Mouse (Mus musculus) forebrain, postnatal 0 days (tissue): ENCODE data around the gene Mertk. TPM values are rescaled to one million over a fixed set of nuclear protein-coding genes. Genes with fewer than 3 reads are reported as not detected.

ENCODE experiments used
- ATAC-seq: fragments of 200-750 bp; cut with Nextera tagmentation; 2 replicates; pipeline ENCODE4 v1.8.0; 2017; ENCODE audit warnings: mild to moderate bottlenecking, moderate library complexity
- DNase-seq: peaks from one replicate; pipeline ENCODE4 v3.0.0-alpha.2; 2015
- H3K27ac ChIP-seq: fragments of 300-500 bp; sonication (generic); 2 replicates; pipeline ENCODE4 v1.5.1; 2014; ENCODE audit warnings: low read depth, mild to moderate bottlenecking, antibody characterized with exemption, low read length, moderate library complexity, mixed read lengths
- H3K27me3 ChIP-seq: fragments of 300-500 bp; sonication (generic); 2 replicates; pipeline ENCODE4 v1.6.1; 2014; ENCODE audit warnings: mild to moderate bottlenecking, low read length, mixed read lengths; ENCODE audit not compliant: insufficient read depth
- H3K36me3 ChIP-seq: fragments of 300-500 bp; sonication (generic); 2 replicates; pipeline ENCODE4 v1.6.1; 2014; ENCODE audit warnings: mild to moderate bottlenecking, moderate library complexity; ENCODE audit not compliant: insufficient read depth
- H3K4me1 ChIP-seq: fragments of 300-500 bp; sonication (generic); 2 replicates; pipeline ENCODE4 v1.6.1; 2014; ENCODE audit warnings: antibody characterized with exemption; ENCODE audit not compliant: insufficient read depth
- H3K4me2 ChIP-seq: fragments of 300-500 bp; sonication (generic); 2 replicates; pipeline ENCODE4 v1.6.1; 2014; ENCODE audit warnings: low read depth, mild to moderate bottlenecking, moderate library complexity
- H3K4me3 ChIP-seq: fragments of 300-500 bp; sonication (generic); 2 replicates; pipeline ENCODE4 v1.5.1; 2014; ENCODE audit warnings: low read depth, low read length, mixed read lengths
- H3K9ac ChIP-seq: fragments of 300-500 bp; sonication (generic); 2 replicates; pipeline ENCODE4 v1.6.1; 2014; ENCODE audit warnings: mild to moderate bottlenecking
- H3K9me3 ChIP-seq: fragments of 300-500 bp; sonication (generic); 2 replicates; pipeline ENCODE4 v1.6.1; 2016; ENCODE audit warnings: low read length
- CTCF ChIP-seq: sonication (generic); IDR thresholded peaks from 2 replicates; pipeline ENCODE4 v1.5.1; 2016; ENCODE audit warnings: antibody characterized with exemption, control low read depth, low read depth
- WGBS: fragments of 180-500 bp; shearing (Covaris S2); extraction: QIAGEN DNeasy Blood & Tissue Kit; methylation state at CpG from one replicate; pipeline ENCODE4 v1.1.7; 2014; 5-methylcytosine and 5-hydroxymethylcytosine counted together
- polyA plus RNA-seq: library from polyadenylated mRNA; unstranded; fragments of >200 nt; fragmentation: Nextera tagmentation; extraction: Ambion mirVana; gene quantifications from 2 replicates; pipeline ENCODE4 v1.2.1, GENCODE M21; 2015
- total RNA-seq: library from RNA; depleted of rRNA; stranded (reverse); fragments of >200 nt; gene quantifications from 2 replicates; pipeline ENCODE4 v1.2.3, GENCODE M21; 2014

Mertk gene
- total and polyA plus RNA-seq, 2 experiments from 2014 or later = 1.7 to 6.1 TPM

DNA sequence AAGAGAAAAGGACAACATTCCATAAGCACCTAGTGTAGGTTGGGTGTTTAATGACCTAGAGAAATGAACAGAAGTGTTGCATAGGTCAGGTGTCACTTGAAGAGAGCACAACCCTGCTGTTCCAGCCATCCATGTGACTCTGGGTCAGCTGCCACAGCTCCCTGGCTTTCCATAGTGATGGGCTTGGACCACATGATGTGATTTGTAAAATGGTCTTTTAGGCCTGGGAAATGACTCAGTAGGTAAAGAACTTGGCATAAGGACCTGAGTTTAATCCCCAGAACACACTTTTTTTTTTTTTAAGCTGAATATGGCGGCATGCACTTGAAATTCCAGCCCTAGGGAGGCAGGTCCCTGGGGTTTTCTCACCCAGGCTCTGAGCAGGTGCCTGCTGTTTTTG is 33.2 kb downstream of the Mertk start:
- H3K4me1 ChIP-seq = no peaks in the 10 kb centered on the region
- no peak for DNase-seq
- H3K27ac ChIP-seq = no peak overlapping the region

DNA sequence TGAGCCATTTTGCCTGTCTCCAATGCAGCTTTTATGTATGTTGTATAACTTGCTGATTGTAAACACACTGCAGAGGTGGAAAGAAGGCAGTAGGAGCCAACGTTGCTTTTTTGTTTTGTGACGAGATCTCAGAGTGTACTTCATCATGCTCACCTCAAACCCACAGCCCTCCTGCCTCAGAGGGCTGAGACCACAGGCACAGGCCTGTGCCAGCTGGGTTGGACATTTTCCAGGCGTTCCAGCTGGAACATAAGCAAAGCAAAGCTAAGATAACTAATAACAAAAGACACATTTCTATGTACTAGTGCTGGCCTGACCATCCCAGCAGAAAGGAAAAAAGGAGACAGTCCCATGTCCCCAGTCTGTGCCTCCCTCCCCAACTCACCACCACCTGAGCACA is 36.3 kb downstream of the Mertk start:
- no peaks in the 10 kb centered on the region for H3K4me1 ChIP-seq
- H3K36me3 ChIP-seq = no peaks in the 10 kb centered on the region
- H3K27ac ChIP-seq = no peak overlapping the region
- H3K4me2 ChIP-seq = no peak overlapping the region
- no peaks in the 10 kb centered on the region for H3K9me3 ChIP-seq
- no peaks in the 10 kb centered on the region for H3K27me3 ChIP-seq
- no peak for TF ChIP-seq CTCF
- WGBS = 60% methylated on average over 3 of the region's 3 CpGs
- H3K4me3 ChIP-seq = no peak overlapping the region
- H3K9ac ChIP-seq = no peak overlapping the region
- DNase-seq (no peak), ATAC-seq (no peak)

More for the DNA sequence above, 33.2 kb downstream of the Mertk start:
- ATAC-seq = no peak
- Histone ChIP-seq H3K9ac (no peak overlapping the region), H3K4me3 (no peak overlapping the region), H3K4me2 (no peak overlapping the region), H3K27me3 (no peaks in the 10 kb centered on the region), H3K36me3 (no peaks in the 10 kb centered on the region), H3K9me3 (no peaks in the 10 kb centered on the region)
- no peak for TF ChIP-seq CTCF
- 79% methylated on average over 1 of the region's 1 CpGs for WGBS

DNA sequence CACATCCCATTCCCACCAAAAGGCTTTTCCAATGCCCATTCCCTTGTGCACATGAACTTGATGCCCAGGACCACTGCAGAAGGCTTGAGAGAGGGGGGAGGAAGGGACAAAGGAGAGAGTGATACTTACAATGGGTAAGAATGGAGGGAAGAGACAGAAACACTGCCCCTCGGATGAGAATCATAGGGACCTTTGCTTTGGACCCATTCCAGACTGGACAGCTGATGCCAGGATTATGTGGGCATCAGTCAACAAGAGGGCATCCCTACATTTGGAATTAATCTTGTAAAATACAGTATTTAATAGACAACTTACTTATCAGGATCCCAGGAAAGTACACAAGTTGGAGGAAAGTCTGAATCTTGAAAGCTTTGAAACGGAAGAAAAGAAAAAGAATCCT is 38.3 kb downstream of the Mertk start:
- Histone ChIP-seq H3K27ac (no peak overlapping the region), H3K36me3 (no peaks in the 10 kb centered on the region), H3K4me3 (no peak overlapping the region), H3K27me3 (no peaks in the 10 kb centered on the region), H3K9ac (no peak overlapping the region), H3K9me3 (no peaks in the 10 kb centered on the region), H3K4me2 (no peak overlapping the region), H3K4me1 (no peaks in the 10 kb centered on the region)
- DNase-seq (no peak), ATAC-seq (no peak)
- whole genome bisulfite sequencing = 81% methylated on average over 2 of the region's 2 CpGs
- TF ChIP-seq CTCF = no peak

DNA sequence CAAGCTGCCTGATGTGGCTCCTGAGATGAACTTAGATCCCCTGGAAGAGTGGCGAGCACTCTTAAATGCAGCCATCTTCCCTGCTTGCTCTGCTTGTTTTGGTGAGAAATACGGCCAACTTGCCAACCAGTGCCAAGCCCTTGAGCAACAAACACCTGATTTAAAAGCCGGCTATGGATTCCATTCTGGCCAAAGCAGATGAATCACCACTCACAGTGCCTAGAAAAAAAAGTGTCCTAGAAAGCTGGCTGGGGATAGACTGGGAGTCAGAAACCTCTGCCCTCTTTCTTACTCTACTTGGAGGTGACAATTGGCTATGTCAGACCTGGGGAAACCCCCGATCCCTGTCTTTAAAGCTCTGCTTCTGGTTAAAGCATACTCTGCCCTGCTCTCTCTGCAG is 39.0 kb downstream of the Mertk start:
- TF ChIP-seq CTCF = no peak
- H3K9me3 ChIP-seq = no peaks in the 10 kb centered on the region
- DNase-seq (no peak), ATAC-seq (no peak)
- H3K36me3 ChIP-seq = no peaks in the 10 kb centered on the region
- H3K9ac ChIP-seq = no peak overlapping the region
- 82% methylated on average over 4 of the region's 4 CpGs for WGBS
- H3K27ac ChIP-seq = no peak overlapping the region
- no peak overlapping the region for H3K4me2 ChIP-seq
- H3K4me1 ChIP-seq = no peaks in the 10 kb centered on the region
- no peaks in the 10 kb centered on the region for H3K27me3 ChIP-seq
- no peak overlapping the region for H3K4me3 ChIP-seq

DNA sequence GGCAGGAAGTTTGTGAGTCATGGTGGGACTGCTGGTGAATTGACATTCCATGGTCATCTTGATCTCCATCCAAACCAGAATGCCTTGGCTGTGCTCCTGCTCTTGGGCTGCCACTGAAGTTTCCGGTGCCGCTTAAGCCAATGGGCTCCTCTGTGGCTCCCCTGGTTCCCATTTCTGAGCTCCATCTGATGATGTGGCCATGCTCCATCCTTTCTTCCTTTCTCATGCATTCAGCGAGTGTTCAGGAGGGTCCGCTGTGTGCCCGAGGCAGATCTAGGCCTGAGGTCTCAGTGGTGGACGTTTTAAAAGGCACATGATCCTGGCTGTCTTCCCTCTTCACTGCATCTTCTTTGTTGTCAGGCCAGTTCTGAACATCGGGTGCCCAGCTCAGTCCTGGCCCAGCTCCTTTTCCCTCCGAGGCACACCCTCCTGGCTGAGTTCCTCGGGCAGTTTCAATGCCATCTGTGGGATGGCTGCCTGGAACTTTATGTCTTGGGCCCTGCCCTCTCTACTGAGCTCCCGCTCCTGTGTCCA is 40.0 kb downstream of the Mertk start:
- DNase-seq (peak; percentile 59), ATAC-seq (peak; percentile 91)
- Histone ChIP-seq H3K9me3 (no peaks in the 10 kb centered on the region), H3K27me3 (no peaks in the 10 kb centered on the region), H3K36me3 (no peaks in the 10 kb centered on the region), H3K4me1 (no peaks in the 10 kb centered on the region), H3K4me3 (no peak overlapping the region), H3K4me2 (no peak overlapping the region), H3K27ac (no peak overlapping the region), H3K9ac (no peak overlapping the region)
- 53% methylated on average over 10 of the region's 10 CpGs for WGBS
- no peak for TF ChIP-seq CTCF

DNA sequence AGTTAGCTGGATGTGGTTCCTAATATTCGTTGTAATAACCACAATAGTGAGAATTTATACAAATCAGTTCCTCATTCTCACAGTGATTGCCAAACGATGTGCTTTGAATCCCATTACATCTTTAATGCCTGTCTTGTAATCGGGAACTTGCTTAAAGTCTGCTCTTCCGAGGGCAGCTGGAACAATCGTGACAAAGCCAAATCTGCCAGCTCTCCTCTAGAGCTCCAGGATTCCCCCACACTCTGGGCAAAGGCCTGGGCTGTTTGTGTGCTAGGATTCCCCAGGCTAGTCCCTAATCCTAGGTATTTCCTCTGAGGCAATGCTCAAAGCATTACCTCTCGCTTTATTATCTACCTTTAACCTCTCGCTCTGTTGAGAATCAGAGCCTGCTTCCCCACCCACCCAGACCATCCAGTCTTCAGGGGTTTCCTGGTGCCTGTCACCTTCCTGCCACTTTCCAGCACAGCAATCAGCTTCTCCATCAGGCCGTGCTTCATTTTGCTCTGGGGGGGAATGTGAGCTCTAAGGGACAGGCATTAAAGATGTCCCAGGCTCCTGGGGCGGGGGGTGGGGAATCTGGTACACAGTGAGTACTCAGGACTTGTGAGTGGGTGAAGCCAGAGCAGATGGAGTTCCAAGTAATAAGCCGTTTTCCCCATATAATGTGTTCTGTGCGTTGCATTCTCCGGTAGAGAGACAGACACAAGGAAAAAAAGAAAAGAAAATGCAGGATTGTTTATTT is 47.3 kb downstream of the Mertk start:
- no peak for DNase-seq
- H3K4me1 ChIP-seq = no peaks in the 10 kb centered on the region
- no peak overlapping the region for H3K9ac ChIP-seq
- no peak overlapping the region for H3K4me2 ChIP-seq
- H3K4me3 ChIP-seq = no peak overlapping the region
- ATAC-seq = no peak
- no peaks in the 10 kb centered on the region for H3K36me3 ChIP-seq
- 0 out of 2 replicates have a peak overlapping the region, but pooled peaks have one; percentile 1 for H3K27ac ChIP-seq
- no peaks in the 10 kb centered on the region for H3K27me3 ChIP-seq
- H3K9me3 ChIP-seq = no peaks in the 10 kb centered on the region
- no peak for TF ChIP-seq CTCF
- 57% methylated on average over 12 of the region's 12 CpGs for WGBS

DNA sequence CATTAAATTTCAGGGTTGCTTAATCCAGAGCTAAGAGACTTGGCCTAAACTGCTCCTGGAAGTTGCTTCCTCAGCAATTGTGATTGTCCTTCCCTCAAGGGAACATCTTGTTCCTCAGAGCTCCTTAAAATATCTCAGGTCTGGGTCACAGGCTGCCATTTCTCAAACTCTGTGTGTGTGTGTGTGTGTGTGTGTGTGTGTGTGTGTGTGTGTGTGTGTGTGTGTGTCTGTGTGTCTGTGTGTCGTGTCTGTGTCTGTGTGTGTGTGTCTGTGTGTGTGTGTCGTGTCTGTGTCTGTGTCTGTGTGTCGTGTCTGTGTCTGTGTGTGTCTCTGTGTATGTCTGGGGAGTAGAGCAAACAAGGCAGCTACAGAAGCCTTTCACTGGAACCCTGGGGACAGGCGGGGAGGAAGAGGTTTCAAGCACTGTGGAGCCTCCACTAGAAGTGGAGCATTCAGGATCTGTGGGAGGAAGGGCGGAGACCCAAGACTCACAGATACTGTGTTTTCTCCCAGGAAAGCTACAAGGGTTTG is 47.9 kb downstream of the Mertk start:
- no peaks in the 10 kb centered on the region for H3K36me3 ChIP-seq
- no peak overlapping the region for H3K4me3 ChIP-seq
- H3K9ac ChIP-seq = no peak overlapping the region
- H3K4me1 ChIP-seq = no peaks in the 10 kb centered on the region
- H3K27me3 ChIP-seq = no peaks in the 10 kb centered on the region
- DNase-seq (no peak), ATAC-seq (no peak)
- no peak overlapping the region for H3K4me2 ChIP-seq
- H3K9me3 ChIP-seq = no peaks in the 10 kb centered on the region
- no peak for TF ChIP-seq CTCF
- WGBS = 68% methylated on average over 5 of the region's 5 CpGs
- 0 out of 2 replicates have a peak overlapping the region, but pooled peaks have one; percentile 1 for H3K27ac ChIP-seq
